Mouse (Mus musculus) erythroblast, embryonic 14.5 days (primary cell): ENCODE measurements around the gene Cyth3. TPM values are rescaled to one million over a fixed set of nuclear protein-coding genes. Genes with fewer than 3 reads are reported as not detected.

Experiments
- H3K27me3 ChIP-seq: 2 replicates; pipeline ENCODE4 v1.6.1; 2012; ENCODE audit warnings: inconsistent platforms; ENCODE audit not compliant: control insufficient read depth
- H3K36me3 ChIP-seq: 2 replicates; pipeline ENCODE4 v1.6.1; 2012; ENCODE audit warnings: mild to moderate bottlenecking, inconsistent platforms; ENCODE audit not compliant: control insufficient read depth
- H3K4me1 ChIP-seq: 2 replicates; pipeline ENCODE4 v1.6.1; 2012; ENCODE audit warnings: inconsistent platforms; ENCODE audit not compliant: control insufficient read depth
- H3K4me3 ChIP-seq: replicated peaks from 2 replicates; pipeline ENCODE3; 2012; ENCODE audit warnings: moderate library complexity, mild to moderate bottlenecking, inconsistent platforms
- H3K9me3 ChIP-seq: 2 replicates; pipeline ENCODE4 v1.6.1; 2012; ENCODE audit warnings: low read length, inconsistent platforms, mixed read lengths; ENCODE audit not compliant: control insufficient read depth
- GATA1 ChIP-seq: IDR thresholded peaks from 2 replicates; pipeline ENCODE4 v1.6.1; 2012; ENCODE audit warnings: low read length, inconsistent platforms, mixed read lengths
- TAL1 ChIP-seq: IDR thresholded peaks from 3 replicates; pipeline ENCODE4 v1.6.1; 2012; ENCODE audit warnings: low read length, inconsistent platforms, mixed read lengths
- polyA plus RNA-seq: library from polyadenylated mRNA; stranded (reverse); fragments of >175 nt; gene quantifications from 2 replicates; pipeline ENCODE4 v1.2.3, GENCODE M21; 2012

The Cyth3 gene
- polyA plus RNA-seq, 1 experiment: 3.2 TPM

GRCm38 (mm10) chr5:143622623-143623150, 440 bp downstream of the Cyth3 start:
- H3K4me1 ChIP-seq: peaks cover 85% of the 10 kb centered on the region
- H3K36me3 ChIP-seq: peaks cover 13% of the 10 kb centered on the region
- TF ChIP-seq GATA1 (no peak), TAL1 (no peak)

DNA sequence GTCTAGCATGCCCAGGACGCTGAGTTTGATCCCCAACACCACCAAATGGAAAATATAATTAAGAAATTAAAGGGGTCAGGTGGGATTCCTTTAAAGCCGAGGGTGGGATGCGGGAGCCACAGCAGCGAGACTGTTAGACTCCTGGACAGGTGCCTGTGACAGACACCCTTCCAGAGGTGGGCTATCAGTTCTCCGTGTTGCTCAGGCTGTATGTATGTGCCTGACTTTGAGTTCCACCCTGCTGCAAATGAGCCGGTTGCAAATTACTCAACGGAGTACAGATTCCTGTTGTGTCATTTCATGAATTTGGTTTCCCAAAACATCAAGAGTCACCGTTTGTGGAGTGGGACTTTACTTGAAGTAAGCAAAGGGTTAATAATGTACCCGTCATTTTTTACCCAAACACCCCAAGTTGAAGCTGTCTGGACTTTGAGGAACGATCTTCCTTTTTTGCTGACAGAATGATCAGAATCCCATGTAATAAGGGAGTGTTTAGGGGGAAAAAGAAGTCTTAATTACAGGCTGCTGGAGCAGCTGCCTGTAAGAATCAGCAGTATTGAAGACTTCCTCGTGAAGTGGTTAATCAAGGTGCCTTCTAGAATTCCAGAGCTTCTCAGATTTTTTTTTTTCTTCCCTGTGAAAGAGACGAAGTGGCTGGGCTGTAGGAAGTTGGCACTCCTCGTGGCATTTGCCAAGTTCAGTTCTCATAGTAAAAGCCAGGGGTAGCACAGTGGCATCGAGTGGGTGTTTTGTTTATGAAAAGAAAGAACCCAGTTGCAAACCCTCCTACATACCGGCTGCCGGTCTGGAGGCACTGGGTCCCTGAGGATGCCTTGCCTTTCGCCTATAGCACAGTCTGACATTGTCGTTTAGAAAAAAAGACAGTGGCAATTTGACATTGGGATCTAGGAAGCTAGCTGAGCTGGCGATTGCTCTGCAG, 1.4 kb downstream of the Cyth3 start:
- Histone ChIP-seq H3K27me3 (no peaks in the 10 kb centered on the region), H3K9me3 (no peaks in the 10 kb centered on the region), H3K4me1 (peaks cover 84% of the 10 kb centered on the region), H3K4me3 (peak overlapping the region; percentile 100), H3K36me3 (peaks cover 21% of the 10 kb centered on the region)
- TF ChIP-seq GATA1 (no peak), TAL1 (no peak)

More at GRCm38 (mm10) chr5:143622623-143623150, 440 bp downstream of the Cyth3 start:
- Histone ChIP-seq H3K9me3 (no peaks in the 10 kb centered on the region), H3K4me3 (peak overlapping the region; percentile 100), H3K27me3 (no peaks in the 10 kb centered on the region)

GRCm38 (mm10) chr5:143624449-143624848, 2.2 kb downstream of the Cyth3 start:
- H3K9me3 ChIP-seq: no peaks in the 10 kb centered on the region
- H3K4me1 ChIP-seq: peaks cover 85% of the 10 kb centered on the region
- peak overlapping the region; percentile 100 for H3K4me3 ChIP-seq
- TF ChIP-seq GATA1: no peak
- H3K27me3 ChIP-seq: no peaks in the 10 kb centered on the region
- H3K36me3 ChIP-seq: peaks cover 28% of the 10 kb centered on the region

DNA sequence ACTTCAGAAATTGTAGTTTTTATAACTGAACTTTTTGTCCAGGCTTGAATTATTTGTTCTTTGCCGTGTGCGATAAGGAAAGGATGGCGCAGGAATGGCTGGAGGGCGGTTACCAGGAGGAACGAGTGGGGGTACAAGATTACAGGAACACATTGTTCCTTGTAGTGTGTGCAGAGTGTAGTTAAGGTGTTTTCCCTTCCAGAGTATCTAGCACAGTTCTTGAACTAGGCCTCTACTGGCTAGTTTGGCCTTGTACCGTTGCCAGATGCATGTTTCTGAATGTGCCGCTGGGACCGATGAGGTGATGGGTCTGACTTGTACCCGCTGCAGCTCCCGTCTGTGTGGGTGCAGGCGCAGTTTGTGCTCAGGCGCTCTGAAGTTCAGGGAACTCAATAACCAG, 3.2 kb downstream of the Cyth3 start:
- H3K4me1 ChIP-seq: peaks cover 87% of the 10 kb centered on the region

DNA sequence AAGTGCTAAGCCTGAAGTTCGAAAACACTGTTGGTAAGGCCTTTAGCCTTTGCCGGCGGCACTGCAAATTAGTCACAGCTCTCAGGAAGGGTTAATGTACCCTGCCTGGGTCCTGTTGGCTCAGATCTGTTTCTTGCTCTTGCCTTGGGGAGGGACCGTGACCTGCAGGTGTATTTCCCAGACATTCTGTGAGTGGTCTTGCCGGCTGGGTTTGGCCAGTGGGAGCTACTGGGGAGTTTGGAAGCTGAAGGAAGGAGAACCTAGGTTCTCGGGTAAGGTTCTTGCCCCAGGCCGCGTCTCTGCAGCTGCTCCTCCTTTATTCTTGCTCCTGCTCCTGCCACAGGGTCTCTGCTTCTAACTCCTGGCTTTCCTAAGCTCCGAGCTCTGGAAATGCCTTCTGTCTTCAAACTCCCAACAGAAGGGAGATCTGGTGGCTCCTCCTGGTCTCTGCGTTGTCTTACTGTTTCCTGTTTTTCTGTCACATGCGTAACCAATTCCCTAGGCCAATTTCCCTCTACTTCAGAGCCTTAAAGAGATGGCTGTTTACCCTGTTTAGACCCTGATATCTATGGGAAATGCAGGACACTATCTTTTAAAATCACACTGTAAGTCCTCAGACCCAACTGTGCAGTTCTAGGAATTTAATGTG, 3.8 kb downstream of the Cyth3 start:
- no peaks in the 10 kb centered on the region for H3K27me3 ChIP-seq
- TF ChIP-seq GATA1 (no peak), TAL1 (no peak)
- H3K4me3 ChIP-seq: peak overlapping the region; percentile 100
- H3K4me1 ChIP-seq: peaks cover 88% of the 10 kb centered on the region
- peaks cover 44% of the 10 kb centered on the region for H3K36me3 ChIP-seq
- H3K9me3 ChIP-seq: peaks cover 6% of the 10 kb centered on the region

More for the DNA sequence above, 3.2 kb downstream of the Cyth3 start:
- peak overlapping the region; percentile 100 for H3K4me3 ChIP-seq
- no peaks in the 10 kb centered on the region for H3K27me3 ChIP-seq
- H3K36me3 ChIP-seq: peaks cover 38% of the 10 kb centered on the region
- H3K9me3 ChIP-seq: peaks cover 4% of the 10 kb centered on the region
- TF ChIP-seq TAL1: peak; percentile 90
- TF ChIP-seq GATA1: peak; percentile 84

- H3K27me3 ChIP-seq: no peaks in the 10 kb centered on the region
- H3K4me3 ChIP-seq: no peak overlapping the region
- TF ChIP-seq TAL1 (no peak), GATA1 (no peak)
- H3K9me3 ChIP-seq: peaks cover 6% of the 10 kb centered on the region
- peaks cover 91% of the 10 kb centered on the region for H3K4me1 ChIP-seq
- peaks cover 53% of the 10 kb centered on the region for H3K36me3 ChIP-seq
Observed at GRCm38 (mm10) chr5:143627507-143627906, 5.3 kb downstream of the Cyth3 start.

DNA sequence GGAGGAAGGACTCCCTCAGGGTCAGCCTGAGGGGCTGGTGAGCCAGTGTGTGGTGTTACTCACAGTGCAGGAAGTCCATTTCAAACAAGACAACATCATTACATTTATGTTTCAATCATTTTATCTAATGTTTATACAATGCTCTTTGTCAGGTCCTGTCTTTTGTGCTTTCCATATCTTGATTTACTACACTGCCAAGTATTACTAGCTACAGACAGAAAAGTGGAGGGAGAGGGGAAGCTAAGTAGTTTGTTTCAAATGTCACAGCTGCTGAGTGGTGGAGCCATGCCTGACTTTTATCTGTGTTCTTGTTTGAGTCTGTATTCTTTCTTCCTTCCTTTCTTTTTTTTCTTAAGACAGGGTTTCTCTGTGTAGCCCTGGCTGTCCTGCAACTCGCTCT, 5.7 kb downstream of the Cyth3 start:
- Histone ChIP-seq H3K27me3 (no peaks in the 10 kb centered on the region), H3K36me3 (peaks cover 53% of the 10 kb centered on the region), H3K4me3 (no peak overlapping the region), H3K4me1 (peaks cover 93% of the 10 kb centered on the region), H3K9me3 (peaks cover 6% of the 10 kb centered on the region)
- TF ChIP-seq GATA1 (no peak), TAL1 (no peak)

DNA sequence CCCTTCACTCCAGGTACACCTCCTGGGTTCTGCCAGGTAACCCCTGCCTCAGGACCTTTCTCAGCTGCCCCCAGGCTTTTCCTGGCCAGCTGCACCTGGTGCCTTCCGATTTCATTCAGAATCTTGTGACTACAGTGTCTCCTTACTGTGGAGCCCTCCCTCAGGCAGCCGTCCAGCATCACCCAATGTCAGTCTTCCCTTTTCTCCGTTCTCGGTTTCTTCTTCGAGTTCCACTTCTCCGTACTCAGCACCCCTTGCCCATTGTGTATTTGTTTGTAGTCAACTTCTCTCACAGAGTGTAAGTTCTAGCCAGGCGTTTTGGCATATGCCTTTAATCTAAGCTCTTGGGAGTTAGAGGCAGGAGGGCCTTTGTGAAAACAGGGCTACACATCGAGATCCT, 7.4 kb downstream of the Cyth3 start:
- H3K4me1 ChIP-seq: peaks cover 95% of the 10 kb centered on the region
- no peak for TF ChIP-seq GATA1
- TF ChIP-seq TAL1: no peak

DNA sequence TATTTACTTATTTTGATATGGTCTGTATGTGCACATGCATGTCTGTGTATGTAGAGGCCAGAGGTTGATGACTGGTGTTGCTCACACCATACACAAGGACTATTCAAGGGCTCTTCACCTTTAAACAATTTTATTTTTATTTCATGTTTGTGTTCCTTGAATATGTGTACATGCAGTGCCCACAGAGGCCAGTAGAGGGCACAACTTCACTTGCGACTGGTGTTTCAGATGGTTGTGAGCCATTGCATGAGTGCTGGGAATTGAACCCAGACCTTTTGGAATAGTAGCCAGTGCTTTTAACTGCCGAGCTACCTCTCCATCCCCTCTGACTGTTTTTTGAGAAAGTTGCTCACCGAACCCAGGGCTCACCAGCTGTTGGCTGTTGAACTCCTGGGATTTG, 8.0 kb downstream of the Cyth3 start:
- Histone ChIP-seq H3K4me3 (no peak overlapping the region), H3K4me1 (peaks cover 95% of the 10 kb centered on the region), H3K36me3 (peaks cover 62% of the 10 kb centered on the region), H3K27me3 (no peaks in the 10 kb centered on the region), H3K9me3 (peaks cover 6% of the 10 kb centered on the region)
- no peak for TF ChIP-seq GATA1

More for the DNA sequence above, 7.4 kb downstream of the Cyth3 start:
- peaks cover 6% of the 10 kb centered on the region for H3K9me3 ChIP-seq
- H3K27me3 ChIP-seq: no peaks in the 10 kb centered on the region
- H3K36me3 ChIP-seq: peaks cover 59% of the 10 kb centered on the region
- H3K4me3 ChIP-seq: no peak overlapping the region
